Comparison of ENCODE assay signal across 8 mouse cellular contexts in the genomic region with DNA sequence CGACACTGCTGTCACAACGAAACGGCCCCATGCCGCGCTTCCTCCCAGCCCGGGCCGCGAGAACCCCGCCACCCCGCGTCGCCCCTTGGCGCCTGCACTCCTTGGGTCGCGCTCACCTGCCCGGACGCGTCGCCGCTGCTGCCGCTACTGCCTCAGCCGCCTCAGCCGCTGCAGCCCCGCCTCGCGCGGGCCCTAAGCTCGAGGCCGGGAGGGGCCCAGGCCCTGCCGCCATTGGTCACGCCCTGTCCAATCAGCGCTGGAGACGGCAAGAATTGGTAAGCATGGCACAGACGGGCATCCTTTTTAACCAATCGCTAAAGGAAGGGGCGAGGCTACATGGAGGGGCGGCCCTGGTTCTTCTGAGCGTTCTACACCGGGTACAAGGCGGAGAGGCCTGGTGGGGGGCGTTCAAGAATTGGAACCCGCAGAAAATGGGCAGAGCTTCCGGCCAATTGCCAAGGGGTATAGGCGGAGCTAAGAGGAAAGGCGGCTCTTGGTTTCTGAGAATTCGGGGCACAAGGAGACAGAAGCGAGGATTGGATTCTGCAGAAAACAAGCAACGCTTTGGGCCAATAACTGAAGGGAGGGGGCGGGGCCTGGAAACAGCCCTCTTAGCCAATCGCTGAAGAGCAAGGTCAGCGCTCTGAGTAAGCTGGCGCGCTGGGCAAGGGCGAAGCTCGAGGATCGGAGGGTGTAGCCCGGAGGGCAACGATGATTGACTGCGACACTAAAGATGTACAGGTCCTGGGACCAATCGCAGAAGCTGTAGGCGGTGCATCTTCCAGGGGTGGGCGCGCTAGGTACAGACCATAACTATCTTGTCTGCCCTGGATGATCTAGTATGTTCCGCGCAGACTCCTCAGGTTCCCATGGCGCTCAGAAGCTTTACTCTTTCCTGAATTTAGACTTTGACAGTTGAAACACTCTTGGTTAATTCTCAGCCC. TPM values are rescaled to one million over a fixed set of nuclear protein-coding genes. Genes with fewer than 3 reads are reported as not detected.
DNase-seq lines count a peak whose midpoint lies in the region; ATAC-seq lines count a peak whose summit lies in the region.

A gene (minus strand): TSS at position 194 of the 944 bp plus-strand sequence.

- peak within 1 kb of the TSS; percentile 83 for H3K27ac ChIP-seq in heart, embryonic 10.5 days
- peak within 1 kb of the TSS; percentile 69 for H3K27ac ChIP-seq in kidney, embryonic 15.5 days

- peak within 1 kb of the TSS; percentile 99 for H3K4me2 ChIP-seq in kidney, embryonic 15.5 days

- WGBS in heart, embryonic 10.5 days, result under 1% methylated on average over 66 of the region's 66 CpGs
- WGBS in kidney, embryonic 15.5 days, result 0% methylated on average over 66 of the region's 66 CpGs

- H3K4me1 ChIP-seq in heart, embryonic 10.5 days, result peaks cover 17% of the 10 kb centered on the region
- H3K4me1 ChIP-seq in kidney, embryonic 15.5 days, result peaks cover 23% of the 10 kb centered on the region

- H3K9ac ChIP-seq in kidney, embryonic 15.5 days, result peak within 1 kb of the TSS; percentile 68

- H3K9me3 ChIP-seq in heart, embryonic 10.5 days, result no peaks in the 10 kb centered on the region
- H3K9me3 ChIP-seq in kidney, embryonic 15.5 days (replicated peaks), result no peaks in the 10 kb centered on the region

- peak; percentile 87 for ATAC-seq in erythroblast, adult 5-6 weeks (replicated peaks; ENCODE audit: low FRiP score, poor library complexity, severe bottlenecking)
- ATAC-seq in kidney, embryonic 15.5 days (replicated peaks; ENCODE audit: low FRiP score), result peak; percentile 98
- ATAC-seq in monocyte, adult 5-6 weeks (replicated peaks; ENCODE audit: insufficient number of reproducible peaks, low FRiP score, low TSS enrichment, poor library complexity, severe bottlenecking), result peak; percentile 90

- DNase-seq in B cell, adult 2 months, result peak; percentile 91 to 94
- DNase-seq in brain, adult 2 months (ENCODE audit: low read depth, low spot score), result peak; percentile 100
- DNase-seq in heart, embryonic 10.5 days (ENCODE audit: low spot score), result peak; percentile 100
- peak; percentile 99 for DNase-seq in liver
- DNase-seq in spleen, postnatal 4 days (ENCODE audit: low spot score in 2 of 2), result peak; percentile 95 to 96

- H3K4me3 ChIP-seq in heart, embryonic 10.5 days, result peak within 1 kb of the TSS; percentile 78
- H3K4me3 ChIP-seq in kidney, embryonic 15.5 days (replicated peaks), result peak within 1 kb of the TSS; percentile 73

- peaks cover 10% of the 10 kb centered on the region; the same call in 1 of the 2 replicates for H3K27me3 ChIP-seq in heart, embryonic 10.5 days (ENCODE audit: insufficient read depth, poor library complexity, severe bottlenecking)
- no peaks in the 10 kb centered on the region for H3K27me3 ChIP-seq in kidney, embryonic 15.5 days

- H3K36me3 ChIP-seq in heart, embryonic 10.5 days, result no peaks in the 10 kb centered on the region
- H3K36me3 ChIP-seq in kidney, embryonic 15.5 days, result no peaks in the 10 kb centered on the region

RNA-seq across cellular contexts. Expression of the gene that starts here (rescaled TPM):
- total RNA-seq in erythroblast, adult 5-6 weeks (2015; ENCODE audit: low replicate concordance), result 13.8 and 20.6 TPM in 2 replicates
- 16.2 and 23.8 TPM in 2 replicates for total RNA-seq in erythroblast, adult 5-6 weeks (2017; ENCODE audit: low replicate concordance)
- 5.8 and 9.5 TPM in 2 replicates for polyA plus RNA-seq in heart, embryonic 10.5 days (2016; fragmentation: Nextera tagmentation; extraction: Ambion mirVana)
- 4.8 and 5.1 TPM in 2 replicates for polyA plus RNA-seq in kidney, embryonic 15.5 days (2015; fragmentation: Nextera tagmentation; extraction: Ambion mirVana)
- total RNA-seq in monocyte, adult 5-6 weeks (2017), result 0.32 to 1.4 TPM in 2 of 3 replicates, not detected in the other

Comparison
In these comparisons a context has a peak if more than half of its experiments do, and no peak if none do; other contexts are left out.
1. Peak in every context shown above with its lines: DNase-seq, ATAC-seq, H3K4me3 ChIP-seq and H3K27ac ChIP-seq.